Mouse (Mus musculus): ENCODE measurements at regions not wholly inside any gene's neighbourhood (a gene's known extent, or its start where the extent isn't known, plus 50 kb on each side); places are given as distances from the start of the nearest gene placed in this dataset.
"Not testable (repeated sequence)": the region's sequence is repeated elsewhere in the genome, so short reads cannot be mapped to it uniquely, and the experiment has no call there.

DNA sequence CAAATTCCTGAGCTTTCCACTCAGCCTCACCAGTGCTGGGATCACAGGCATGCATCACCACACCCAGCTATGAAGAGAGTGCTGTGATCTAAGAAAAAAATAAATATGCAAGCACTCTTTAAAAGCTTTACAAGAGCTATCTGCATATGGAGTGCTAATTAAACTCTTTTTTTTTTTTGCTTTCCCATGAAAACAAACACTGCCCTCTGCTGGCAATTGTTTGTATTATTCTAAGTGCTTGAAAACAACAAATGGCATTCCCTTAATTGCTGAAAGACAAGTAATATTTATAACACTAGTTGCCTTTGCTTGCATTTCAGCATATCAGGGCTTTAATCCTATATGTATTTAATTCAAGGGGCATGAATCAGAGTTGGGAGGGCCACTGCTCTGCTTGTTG, 91.8 kb downstream of the 5730507C01Rik start:
- H3K9me3 ChIP-seq; H3K4me1 ChIP-seq (replicated peaks); H3K27me3 ChIP-seq (replicated peaks); H3K27ac ChIP-seq; H3K4me2 ChIP-seq (replicated peaks); H3K36me3 ChIP-seq; ATAC-seq; H3K9ac ChIP-seq; H3K4me3 ChIP-seq (replicated peaks): not testable (repeated sequence)

DNA sequence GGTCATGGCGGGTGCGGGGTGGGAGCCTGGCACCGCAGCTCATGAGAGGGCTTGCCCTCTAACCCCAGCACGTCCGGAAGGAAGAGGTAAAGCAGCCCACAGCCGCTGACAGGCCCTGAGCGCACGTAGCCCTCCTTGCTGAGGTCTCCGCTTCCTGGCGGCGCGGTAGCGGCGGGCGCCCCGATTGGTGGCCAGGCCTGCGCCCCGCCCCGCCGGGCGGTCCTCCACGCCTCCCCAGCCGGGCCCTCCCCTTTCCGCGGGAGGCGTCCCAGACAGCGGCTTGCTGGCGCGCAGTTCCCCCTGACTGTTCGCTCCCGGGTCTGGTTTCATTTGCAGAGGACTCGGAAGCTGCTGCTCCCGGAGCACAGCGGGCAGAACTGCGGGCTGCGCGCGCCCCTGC, 95.5 kb downstream of the 5730507C01Rik start:
- Histone ChIP-seq H3K27ac (peak overlapping the region; percentile 78), H3K36me3 (no peaks in the 10 kb centered on the region), H3K9ac (peak overlapping the region; percentile 62), H3K4me3 (replicated peaks) (peak overlapping the region; percentile 66), H3K4me1 (replicated peaks) (no peaks in the 10 kb centered on the region), H3K4me2 (replicated peaks) (peak overlapping the region; percentile 68), H3K9me3 (no peaks in the 10 kb centered on the region), H3K27me3 (replicated peaks) (no peaks in the 10 kb centered on the region)
- under 1% methylated on average over 25 of the region's 38 CpGs for WGBS
- ATAC-seq, result peak; percentile 100

DNA sequence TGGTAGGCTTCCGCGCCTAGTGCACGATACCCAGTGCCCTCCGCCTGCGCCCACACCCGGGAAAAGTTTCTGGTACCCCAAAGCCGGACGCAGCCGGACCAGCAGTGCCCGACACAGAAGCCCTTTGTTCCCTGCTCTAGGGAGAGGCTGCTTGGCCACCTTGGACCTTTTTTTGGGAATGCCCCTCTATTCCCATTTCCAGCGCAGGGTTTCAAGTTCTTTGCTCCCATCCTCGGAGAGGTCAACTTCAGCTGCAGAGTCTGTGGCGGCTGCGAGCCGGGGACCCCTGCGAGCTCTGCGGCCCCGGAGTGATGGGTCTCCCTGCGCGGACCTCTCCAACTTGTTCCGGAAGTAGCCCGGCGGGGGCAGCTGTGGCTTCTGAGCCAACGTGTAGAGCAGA, 96.3 kb downstream of the 5730507C01Rik start:
- peak overlapping the region; percentile 62 for H3K9ac ChIP-seq
- not testable (repeated sequence) for ATAC-seq; H3K27ac ChIP-seq; H3K27me3 ChIP-seq (replicated peaks); H3K4me1 ChIP-seq (replicated peaks); H3K9me3 ChIP-seq; H3K36me3 ChIP-seq
- WGBS, result under 1% methylated on average over 24 of the region's 24 CpGs
- H3K4me2 ChIP-seq (replicated peaks), result peak overlapping the region; percentile 68
- peak overlapping the region; percentile 66 for H3K4me3 ChIP-seq (replicated peaks)

Data from intestine, embryonic 15.5 days (tissue).